Mouse (Mus musculus) frontal cortex, postnatal 25 days (tissue): ENCODE measurements around the gene Iqschfp.
A peak's percentile ranks its signal among the peaks of the same experiment; 100 is the strongest.

Source experiments
- DNase-seq, 2 experiments: peaks; one replicate each; pipeline ENCODE4 v3.0.0; 2022; ENCODE audit warnings: low spot score in 2 of 2

Gene Iqschfp

GRCm38 (mm10) chr3:68568716-68569115, 676.7 kb downstream of the Iqschfp start:
- DNase-seq: no peak

GRCm38 (mm10) chr3:68570319-68570718, 678.3 kb downstream of the Iqschfp start:
- no peak for DNase-seq

- DNase-seq: peak; percentile 60 to 75
Measured at GRCm38 (mm10) chr3:68572249-68573225, 680.5 kb downstream of the Iqschfp start.

GRCm38 (mm10) chr3:68573226-68573624, 681.2 kb downstream of the Iqschfp start:
- no peak for DNase-seq

GRCm38 (mm10) chr3:68574097-68574496, 682.1 kb downstream of the Iqschfp start:
- DNase-seq: no peak

GRCm38 (mm10) chr3:68574565-68574964, 682.5 kb downstream of the Iqschfp start:
- DNase-seq: no peak

- DNase-seq: no peak
Measured at GRCm38 (mm10) chr3:68575636-68576340, 683.8 kb downstream of the Iqschfp start.

GRCm38 (mm10) chr3:68576431-68576830, 684.4 kb downstream of the Iqschfp start:
- DNase-seq: peak; percentile 61 to 82

- no peak for DNase-seq
Measured at GRCm38 (mm10) chr3:68576948-68577347, 684.9 kb downstream of the Iqschfp start.

GRCm38 (mm10) chr3:68581591-68581990, 689.6 kb downstream of the Iqschfp start:
- DNase-seq: no peak

GRCm38 (mm10) chr3:68582103-68582740, 690.2 kb downstream of the Iqschfp start:
- no peak for DNase-seq

- DNase-seq: no peak
Measured at GRCm38 (mm10) chr3:68583031-68583693, 691.1 kb downstream of the Iqschfp start.

GRCm38 (mm10) chr3:68583771-68584511, 691.9 kb downstream of the Iqschfp start:
- no peak for DNase-seq

- peak in 1 of 2 experiments; percentile 3 for DNase-seq
Measured at GRCm38 (mm10) chr3:68585213-68585612, 693.2 kb downstream of the Iqschfp start.

- no peak for DNase-seq
Measured at GRCm38 (mm10) chr3:68586646-68587064, 694.6 kb downstream of the Iqschfp start.

GRCm38 (mm10) chr3:68587567-68588245, 695.7 kb downstream of the Iqschfp start:
- no peak for DNase-seq

- DNase-seq: no peak
Measured at GRCm38 (mm10) chr3:68589220-68589840, 697.3 kb downstream of the Iqschfp start.

- no peak for DNase-seq
Measured at GRCm38 (mm10) chr3:68590436-68590835, 698.4 kb downstream of the Iqschfp start.

- DNase-seq: no peak
Measured at GRCm38 (mm10) chr3:68592575-68592974, 700.5 kb downstream of the Iqschfp start.
